Mouse (Mus musculus) olfactory bulb, adult 2 months (tissue): ENCODE data around the gene D7Ertd443e.

ENCODE experiments used
- CTCF ChIP-seq: fragments of 200-500 bp; IDR thresholded peaks from 2 replicates; pipeline ENCODE4 v1.5.1; 2012; ENCODE audit warnings: low read depth, mild to moderate bottlenecking, low read length, moderate library complexity; ENCODE audit not compliant: insufficient read depth
- POLR2A ChIP-seq: fragments of 200-500 bp; IDR thresholded peaks from 2 replicates; pipeline ENCODE4 v1.6.1; 2012; ENCODE audit warnings: mild to moderate bottlenecking, low read depth, low read length, moderate library complexity; ENCODE audit not compliant: insufficient read depth

DNA sequence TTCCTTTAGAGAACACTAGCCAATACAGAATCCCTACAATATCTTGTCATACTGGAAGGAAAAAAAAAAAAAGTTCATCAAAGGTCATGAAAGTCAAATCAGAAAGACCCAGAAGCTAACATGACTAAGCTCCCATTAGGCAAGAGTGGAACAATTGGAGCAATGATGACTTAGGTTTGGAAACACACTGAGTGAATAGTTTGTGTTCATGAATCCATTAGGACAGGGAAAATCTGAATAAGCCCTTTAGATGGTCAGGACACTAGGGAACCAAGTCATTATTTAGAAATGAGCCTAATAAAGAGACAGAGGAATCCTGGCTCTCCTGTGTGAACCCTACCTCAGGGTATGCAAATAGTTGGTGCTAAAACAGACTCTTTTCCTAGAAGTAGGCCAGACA is 148.7 kb downstream of the D7Ertd443e start:
- no peak for TF ChIP-seq CTCF
- TF ChIP-seq POLR2A = no peak
